Mouse (Mus musculus): ENCODE measurements around the gene Krt17. TPM values are rescaled to one million over a fixed set of nuclear protein-coding genes. Genes with fewer than 3 reads are reported as not detected.

Krt17 gene
- polyA plus RNA-seq, 1 experiment from 2014 or later = 0.33 TPM

- H3K36me3 ChIP-seq (replicated peaks) = no peaks in the 10 kb centered on the region
- no peak overlapping the region for H3K4me2 ChIP-seq
- H3K27ac ChIP-seq (replicated peaks) = no peak overlapping the region
- H3K9ac ChIP-seq = no peak overlapping the region
- no peaks in the 10 kb centered on the region for H3K27me3 ChIP-seq
- no peaks in the 10 kb centered on the region for H3K9me3 ChIP-seq (replicated peaks)
- no peaks in the 10 kb centered on the region for H3K4me1 ChIP-seq (replicated peaks)
- H3K4me3 ChIP-seq (replicated peaks) = no peak overlapping the region
- WGBS (ENCODE audit: insufficient replicate concordance) = 23% methylated on average over 6 of the region's 6 CpGs
- no peak for ATAC-seq (ENCODE audit: insufficient read depth)
Measured at GRCm38 (mm10) chr11:100208542-100208941, 52.3 kb downstream of the Krt17 start.

DNA sequence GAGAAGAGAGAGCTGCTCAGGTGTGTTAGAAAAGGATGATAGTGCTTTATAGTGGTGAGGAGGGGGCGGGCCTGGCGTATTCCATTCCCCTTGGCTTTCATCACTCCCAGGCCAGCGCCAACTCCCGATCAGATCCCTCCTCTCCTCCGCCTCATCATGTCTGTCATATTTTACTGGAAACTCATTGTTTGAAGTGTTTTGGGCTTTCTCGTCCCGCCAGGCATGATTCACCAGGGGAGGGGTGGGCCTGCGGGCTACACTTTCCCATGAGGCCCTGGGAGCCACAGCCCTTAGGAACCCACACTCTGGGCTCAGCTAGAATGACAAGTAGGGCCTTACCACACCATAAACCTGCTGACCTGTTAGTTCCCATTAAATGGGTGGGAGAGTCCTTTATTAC is 53.3 kb downstream of the Krt17 start, which contains the start of gene Krt14:
Gene Krt14, minus strand, starts transcription at position 51 of the 400 bp plus-strand sequence.
- no peak within 1 kb of the TSS for H3K4me2 ChIP-seq
- no peak for ATAC-seq (ENCODE audit: insufficient read depth)
- H3K9ac ChIP-seq = no peak within 1 kb of the TSS
- H3K4me3 ChIP-seq (replicated peaks) = no peak within 1 kb of the TSS
- 79% methylated on average over 8 of the region's 8 CpGs for WGBS (ENCODE audit: insufficient replicate concordance)
- no peaks in the 10 kb centered on the region for H3K36me3 ChIP-seq (replicated peaks)
- no peaks in the 10 kb centered on the region for H3K9me3 ChIP-seq (replicated peaks)
- H3K4me1 ChIP-seq (replicated peaks) = no peaks in the 10 kb centered on the region
- no peak within 1 kb of the TSS for H3K27ac ChIP-seq (replicated peaks)
- no peaks in the 10 kb centered on the region for H3K27me3 ChIP-seq

Other genes with a start within 250 kb of the Krt17 start
- not detected in 2 replicates for gene Krt33a, start 244.8 kb downstream of the Krt17 start, polyA plus RNA-seq (2015; fragmentation: Nextera tagmentation; extraction: Ambion mirVana)
- not detected in 2 replicates for gene Krt33b, start 231.2 kb downstream of the Krt17 start, polyA plus RNA-seq (2015; fragmentation: Nextera tagmentation; extraction: Ambion mirVana)
- not detected in 2 replicates for gene Krt34, start 219.5 kb downstream of the Krt17 start, polyA plus RNA-seq (2015; fragmentation: Nextera tagmentation; extraction: Ambion mirVana)
- not detected in 2 replicates for gene Krt31, start 210.5 kb downstream of the Krt17 start, polyA plus RNA-seq (2015; fragmentation: Nextera tagmentation; extraction: Ambion mirVana)
- gene Krt32, start 172.8 kb downstream of the Krt17 start, polyA plus RNA-seq (2015; fragmentation: Nextera tagmentation; extraction: Ambion mirVana) = not detected in 2 replicates
- not detected in 2 replicates for gene Krt35, start 164.8 kb downstream of the Krt17 start, polyA plus RNA-seq (2015; fragmentation: Nextera tagmentation; extraction: Ambion mirVana)
- not detected in 2 replicates for gene Krt36, start 155.4 kb downstream of the Krt17 start, polyA plus RNA-seq (2015; fragmentation: Nextera tagmentation; extraction: Ambion mirVana)
- gene Krt13, start 139.5 kb downstream of the Krt17 start, polyA plus RNA-seq (2015; fragmentation: Nextera tagmentation; extraction: Ambion mirVana) = 0.36 TPM in 1 of 2 replicates, not detected in the other
- gene Krt15, start 125.1 kb downstream of the Krt17 start, polyA plus RNA-seq (2015; fragmentation: Nextera tagmentation; extraction: Ambion mirVana) = 0.16 and 0.84 TPM in 2 replicates
- 3.6 and 4.2 TPM in 2 replicates for gene Krt19, start 112.4 kb downstream of the Krt17 start, polyA plus RNA-seq (2015; fragmentation: Nextera tagmentation; extraction: Ambion mirVana)
- gene Krt9, start 67.8 kb downstream of the Krt17 start, polyA plus RNA-seq (2015; fragmentation: Nextera tagmentation; extraction: Ambion mirVana) = not detected in 2 replicates
- gene Krt14, start 53.5 kb downstream of the Krt17 start, polyA plus RNA-seq (2015; fragmentation: Nextera tagmentation; extraction: Ambion mirVana) = 0.50 and 0.76 TPM in 2 replicates
- gene Krt16, start 12.1 kb downstream of the Krt17 start, polyA plus RNA-seq (2015; fragmentation: Nextera tagmentation; extraction: Ambion mirVana) = not detected in 2 replicates
- gene Krt42, start 8.8 kb upstream of the Krt17 start, polyA plus RNA-seq (2015; fragmentation: Nextera tagmentation; extraction: Ambion mirVana) = not detected in 2 replicates
- gene Eif1, start 58.9 kb upstream of the Krt17 start, polyA plus RNA-seq (2015; fragmentation: Nextera tagmentation; extraction: Ambion mirVana) = 1,286 and 1,576 TPM in 2 replicates
- not detected in 2 replicates for gene Gast, start 73.4 kb upstream of the Krt17 start, polyA plus RNA-seq (2015; fragmentation: Nextera tagmentation; extraction: Ambion mirVana)
- 0.33 and 0.45 TPM in 2 replicates for gene Hap1, start 95.1 kb upstream of the Krt17 start, polyA plus RNA-seq (2015; fragmentation: Nextera tagmentation; extraction: Ambion mirVana)
- gene Jup, start 136.7 kb upstream of the Krt17 start, polyA plus RNA-seq (2015; fragmentation: Nextera tagmentation; extraction: Ambion mirVana) = 14.0 and 15.7 TPM in 2 replicates
- gene P3h4, start 153.8 kb upstream of the Krt17 start, polyA plus RNA-seq (2015; fragmentation: Nextera tagmentation; extraction: Ambion mirVana) = 3.6 and 4.0 TPM in 2 replicates
- 7.8 and 8.5 TPM in 2 replicates for gene Fkbp10, start 154.7 kb upstream of the Krt17 start, polyA plus RNA-seq (2015; fragmentation: Nextera tagmentation; extraction: Ambion mirVana)
- 16.5 and 17.7 TPM in 2 replicates for gene Nt5c3b, start 180.8 kb upstream of the Krt17 start, polyA plus RNA-seq (2015; fragmentation: Nextera tagmentation; extraction: Ambion mirVana)
- 0.06 and 0.14 TPM in 2 replicates for gene Klhl10, start 180.9 kb upstream of the Krt17 start, polyA plus RNA-seq (2015; fragmentation: Nextera tagmentation; extraction: Ambion mirVana)
- 1.6 and 2.2 TPM in 2 replicates for gene Klhl11, start 211.7 kb upstream of the Krt17 start, polyA plus RNA-seq (2015; fragmentation: Nextera tagmentation; extraction: Ambion mirVana)

Measured in liver, embryonic 15.5 days (tissue).